In the genomic region with DNA sequence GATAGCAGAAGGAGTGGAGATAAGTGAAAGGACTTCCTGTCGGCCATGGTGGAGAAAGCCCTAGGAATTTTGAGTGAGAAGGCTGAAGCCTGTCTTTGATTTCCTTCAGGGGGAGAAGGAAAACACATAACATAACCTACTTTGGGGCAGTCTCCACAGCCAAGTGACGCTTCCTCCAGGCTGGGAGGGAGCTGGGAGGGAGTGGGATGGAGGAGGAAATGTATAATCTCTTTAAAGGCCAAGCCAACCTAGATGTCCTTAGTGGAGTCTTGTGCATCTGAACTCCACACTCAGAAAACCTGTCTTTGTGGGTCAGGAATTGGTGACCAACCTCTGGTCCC, we compare ENCODE assay signal across 9 mouse cellular contexts. TPM values are rescaled to one million over a fixed set of nuclear protein-coding genes. Genes with fewer than 3 reads are reported as not detected.
A peak's percentile ranks its signal among the peaks of the same experiment; 100 is the strongest.
DNase-seq lines count a peak whose midpoint lies in the region; ATAC-seq and TF ChIP-seq lines count a peak whose summit lies in the region.
"Had no signal": no experiment of that assay in that cellular context is flagged by ENCODE, and none has a peak within 500 bp of the region (broad histone marks: within the 10 kb centered on the region; RNA-seq: fewer than 3 reads in every experiment).

No protein-coding gene starts in this region.

- TF ChIP-seq CTCF in cortical plate, adult 2 months (IDR thresholded peaks at IDR 0.05; ENCODE audit: extremely low read depth, insufficient read depth, low read length) = no peak

- H3K4me3 ChIP-seq in heart, embryonic 12.5 days = no peak overlapping the region
- no peak overlapping the region for H3K4me3 ChIP-seq in cortical plate, adult 2 months (ENCODE audit: insufficient read depth, low read length)
- H3K4me3 ChIP-seq in hindbrain, embryonic 12.5 days = no peak overlapping the region
- H3K4me3 ChIP-seq in midbrain, embryonic 11.5 days (ENCODE audit: low read depth, low read length) = no peak overlapping the region

- H3K27me3 ChIP-seq in heart, embryonic 12.5 days (replicated peaks) = no peaks in the 10 kb centered on the region
- H3K27me3 ChIP-seq in hindbrain, embryonic 12.5 days = no peaks in the 10 kb centered on the region
- no peaks in the 10 kb centered on the region for H3K27me3 ChIP-seq in midbrain, embryonic 11.5 days (ENCODE audit: control insufficient read depth, insufficient read depth, low read length)

- peak overlapping the region; percentile 27 for H3K4me2 ChIP-seq in heart, embryonic 12.5 days
- peak overlapping the region; percentile 34; the same call in 1 of the 2 replicates for H3K4me2 ChIP-seq in hindbrain, embryonic 12.5 days (replicated peaks)
- no peak overlapping the region for H3K4me2 ChIP-seq in midbrain, embryonic 11.5 days

- H3K9ac ChIP-seq in heart, embryonic 12.5 days = no peak overlapping the region
- no peak overlapping the region; the same call in 1 of the 2 replicates for H3K9ac ChIP-seq in hindbrain, embryonic 12.5 days
- peak overlapping the region; percentile 0; the same call in 1 of the 2 replicates for H3K9ac ChIP-seq in midbrain, embryonic 11.5 days (ENCODE audit: low read length)

- peaks cover 23% of the 10 kb centered on the region for H3K36me3 ChIP-seq in heart, embryonic 12.5 days
- peaks cover 33% of the 10 kb centered on the region for H3K36me3 ChIP-seq in hindbrain, embryonic 12.5 days
- peaks cover 17% of the 10 kb centered on the region for H3K36me3 ChIP-seq in midbrain, embryonic 11.5 days (ENCODE audit: control insufficient read depth, insufficient read depth, low read length)

- ATAC-seq in heart, embryonic 12.5 days (ENCODE audit: insufficient number of reproducible peaks, low FRiP score) = no peak
- ATAC-seq in hindbrain, embryonic 12.5 days (ENCODE audit: low FRiP score) = no peak
- no peak for ATAC-seq in midbrain, embryonic 11.5 days (ENCODE audit: low FRiP score)

- H3K27ac ChIP-seq in heart, embryonic 12.5 days (ENCODE audit: poor library complexity, severe bottlenecking) = peak overlapping the region; percentile 75
- peak overlapping the region; percentile 20; the same call in 1 of the 2 replicates for H3K27ac ChIP-seq in cortical plate, adult 2 months (ENCODE audit: insufficient read depth, low read length)
- H3K27ac ChIP-seq in hindbrain, embryonic 12.5 days = peak overlapping the region; percentile 71
- no peak overlapping the region for H3K27ac ChIP-seq in midbrain, embryonic 11.5 days (ENCODE audit: low read depth, low read length)

- no peaks in the 10 kb centered on the region for H3K9me3 ChIP-seq in heart, embryonic 12.5 days (replicated peaks)
- no peaks in the 10 kb centered on the region for H3K9me3 ChIP-seq in hindbrain, embryonic 12.5 days (replicated peaks)
- H3K9me3 ChIP-seq in midbrain, embryonic 11.5 days (ENCODE audit: control insufficient read depth, low read length) = no peaks in the 10 kb centered on the region

- H3K4me1 ChIP-seq in heart, embryonic 12.5 days (replicated peaks) = peaks cover 64% of the 10 kb centered on the region
- H3K4me1 ChIP-seq in cortical plate, adult 2 months (ENCODE audit: control insufficient read depth, insufficient read depth, low read length) = peaks cover 16% of the 10 kb centered on the region; the same call in 1 of the 2 replicates
- peaks cover 66% of the 10 kb centered on the region for H3K4me1 ChIP-seq in hindbrain, embryonic 12.5 days
- peaks cover 51% of the 10 kb centered on the region for H3K4me1 ChIP-seq in midbrain, embryonic 11.5 days (ENCODE audit: control insufficient read depth, insufficient read depth, low read length)

- no peak for DNase-seq in heart, adult 8-10 months (ENCODE audit: low spot score)
- no peak for DNase-seq in midbrain, embryonic 11.5 days (ENCODE audit: low spot score, missing footprints)
- no peak for DNase-seq in right cerebral cortex, adult 18-20 months
- DNase-seq in cerebellum, postnatal 25 days = no peak
- DNase-seq in frontal cortex, postnatal 25 days (ENCODE audit: low spot score in 2 of 2) = no peak
- DNase-seq: lung, postnatal 36 days had no signal

- no peak for TF ChIP-seq POLR2A in cortical plate, adult 2 months (IDR thresholded peaks at IDR 0.05; ENCODE audit: extremely low read depth, insufficient read depth, low read length)

- 15% methylated on average over 2 of the region's 2 CpGs for WGBS in heart, embryonic 12.5 days
- WGBS in hindbrain, embryonic 12.5 days = 34% methylated on average over 2 of the region's 2 CpGs
- 45% methylated on average over 2 of the region's 2 CpGs for WGBS in midbrain, embryonic 11.5 days

RNA-seq across cellular contexts. Expression of gene Lrp1, which starts 5.9 kb away (rescaled TPM):
- polyA plus RNA-seq in heart, embryonic 12.5 days (2016; fragmentation: Nextera tagmentation; extraction: Ambion mirVana) = 43.3 and 46.1 TPM in 2 replicates
- total RNA-seq in heart, adult 8-10 months (2022) = 10 to 100 TPM; 64.0 to 88.9 (median 74.0) TPM
- 294 and 309 TPM in 2 replicates for polyA plus RNA-seq in cortical plate, adult 2 months (2012; rRNA removed)
- 111 and 115 TPM in 2 replicates for polyA plus RNA-seq in hindbrain, embryonic 12.5 days (2016; fragmentation: Nextera tagmentation; extraction: Ambion mirVana)
- 52.2 and 58.8 TPM in 2 replicates for polyA plus RNA-seq in midbrain, embryonic 11.5 days (2014; fragmentation: Nextera tagmentation; extraction: Ambion mirVana)

RNA-seq across cellular contexts. Expression of gene Stat6, which starts 27.8 kb away (rescaled TPM):
- 27.8 and 28.2 TPM in 2 replicates for polyA plus RNA-seq in heart, embryonic 12.5 days (2016; fragmentation: Nextera tagmentation; extraction: Ambion mirVana)
- 10 to 100 TPM; 38.4 to 43.7 (median 43.2) TPM for total RNA-seq in heart, adult 8-10 months (2022)
- polyA plus RNA-seq in cortical plate, adult 2 months (2012; rRNA removed) = 11.9 and 12.6 TPM in 2 replicates
- polyA plus RNA-seq in hindbrain, embryonic 12.5 days (2016; fragmentation: Nextera tagmentation; extraction: Ambion mirVana) = 8.8 and 11.3 TPM in 2 replicates
- polyA plus RNA-seq in midbrain, embryonic 11.5 days (2014; fragmentation: Nextera tagmentation; extraction: Ambion mirVana) = 5.7 and 6.9 TPM in 2 replicates

RNA-seq across cellular contexts. Expression of gene Nemp1, which starts 51.7 kb away (rescaled TPM):
- polyA plus RNA-seq in heart, embryonic 12.5 days (2016; fragmentation: Nextera tagmentation; extraction: Ambion mirVana) = 8.9 and 9.2 TPM in 2 replicates
- total RNA-seq in heart, adult 8-10 months (2022) = 1 to 10 TPM; 3.0 to 5.1 (median 3.6) TPM
- polyA plus RNA-seq in cortical plate, adult 2 months (2012; rRNA removed) = 3.8 TPM in 2 replicates
- 7.8 and 8.9 TPM in 2 replicates for polyA plus RNA-seq in hindbrain, embryonic 12.5 days (2016; fragmentation: Nextera tagmentation; extraction: Ambion mirVana)
- polyA plus RNA-seq in midbrain, embryonic 11.5 days (2014; fragmentation: Nextera tagmentation; extraction: Ambion mirVana) = 10.0 and 10.9 TPM in 2 replicates

RNA-seq across cellular contexts. Expression of gene Nab2, which starts 53.4 kb away (rescaled TPM):
- 13.4 and 13.7 TPM in 2 replicates for polyA plus RNA-seq in heart, embryonic 12.5 days (2016; fragmentation: Nextera tagmentation; extraction: Ambion mirVana)
- 10 to 100 TPM in 1 of 4 experiments, 1 to 10 TPM in 3; 5.0 to 10.3 (median 6.6) TPM for total RNA-seq in heart, adult 8-10 months (2022)
- 35.3 and 40.3 TPM in 2 replicates for polyA plus RNA-seq in cortical plate, adult 2 months (2012; rRNA removed)
- polyA plus RNA-seq in hindbrain, embryonic 12.5 days (2016; fragmentation: Nextera tagmentation; extraction: Ambion mirVana) = 6.8 and 8.9 TPM in 2 replicates
- polyA plus RNA-seq in midbrain, embryonic 11.5 days (2014; fragmentation: Nextera tagmentation; extraction: Ambion mirVana) = 2.1 and 2.2 TPM in 2 replicates
